Mouse (Mus musculus) neural tube, embryonic 11.5 days (tissue): ENCODE results near the gene Hnrnpa0. TPM values are rescaled to one million over a fixed set of nuclear protein-coding genes. Genes with fewer than 3 reads are reported as not detected.

Experiments used
- ATAC-seq: fragments of 200-750 bp; cut with Nextera tagmentation; 2 replicates; pipeline ENCODE4 v1.8.0; 2017; ENCODE audit warnings: moderate number of reproducible peaks, mild to moderate bottlenecking, moderate TSS enrichment, moderate library complexity; ENCODE audit not compliant: insufficient read depth, low FRiP score, low TSS enrichment
- DNase-seq: peaks from one replicate; pipeline ENCODE4 v3.0.0-alpha.2; 2015; ENCODE audit warnings: low spot score
- H3K27ac ChIP-seq: fragments of 300-500 bp; sonication (generic); 2 replicates; pipeline ENCODE4 v1.5.1; 2014; ENCODE audit warnings: low read depth, mild to moderate bottlenecking, low read length
- H3K27me3 ChIP-seq: fragments of 300-500 bp; sonication (generic); 2 replicates; pipeline ENCODE4 v1.6.1; 2014; ENCODE audit warnings: mild to moderate bottlenecking, low read length, mixed read lengths; ENCODE audit not compliant: control insufficient read depth, insufficient read depth
- H3K36me3 ChIP-seq: fragments of 300-500 bp; sonication (generic); 2 replicates; pipeline ENCODE4 v1.6.1; 2014; ENCODE audit warnings: mild to moderate bottlenecking, low read length, moderate library complexity, mixed read lengths; ENCODE audit not compliant: control insufficient read depth, insufficient read depth
- H3K4me1 ChIP-seq: fragments of 300-500 bp; sonication (generic); 2 replicates; pipeline ENCODE4 v1.6.1; 2014; ENCODE audit warnings: low read length, mixed read lengths; ENCODE audit not compliant: control insufficient read depth, insufficient read depth
- H3K4me2 ChIP-seq: fragments of 300-500 bp; sonication (generic); 2 replicates; pipeline ENCODE4 v1.6.1; 2014; ENCODE audit warnings: low read depth, mild to moderate bottlenecking, moderate library complexity
- H3K4me3 ChIP-seq: fragments of 300-500 bp; sonication (generic); 2 replicates; pipeline ENCODE4 v1.5.1; 2014; ENCODE audit warnings: low read depth, low read length
- H3K9ac ChIP-seq: fragments of 300-500 bp; sonication (generic); 2 replicates; pipeline ENCODE4 v1.6.1; 2014; ENCODE audit warnings: mild to moderate bottlenecking, low read length
- H3K9me3 ChIP-seq: fragments of 300-500 bp; sonication (generic); 2 replicates; pipeline ENCODE4 v1.6.1; 2016; ENCODE audit warnings: low read length; ENCODE audit not compliant: control insufficient read depth
- WGBS: fragments of 180-500 bp; shearing (Covaris S2); extraction: QIAGEN DNeasy Blood & Tissue Kit; methylation state at CpG from one replicate; pipeline ENCODE4 v1.1.7; 2014; 5-methylcytosine and 5-hydroxymethylcytosine counted together
- polyA plus RNA-seq: library from polyadenylated mRNA; unstranded; fragments of >200 nt; fragmentation: Nextera tagmentation; extraction: Ambion mirVana; gene quantifications from 2 replicates; pipeline ENCODE4 v1.2.1, GENCODE M21; 2014

Hnrnpa0 gene
- 47.3 and 51.0 TPM in 2 replicates for polyA plus RNA-seq

DNA sequence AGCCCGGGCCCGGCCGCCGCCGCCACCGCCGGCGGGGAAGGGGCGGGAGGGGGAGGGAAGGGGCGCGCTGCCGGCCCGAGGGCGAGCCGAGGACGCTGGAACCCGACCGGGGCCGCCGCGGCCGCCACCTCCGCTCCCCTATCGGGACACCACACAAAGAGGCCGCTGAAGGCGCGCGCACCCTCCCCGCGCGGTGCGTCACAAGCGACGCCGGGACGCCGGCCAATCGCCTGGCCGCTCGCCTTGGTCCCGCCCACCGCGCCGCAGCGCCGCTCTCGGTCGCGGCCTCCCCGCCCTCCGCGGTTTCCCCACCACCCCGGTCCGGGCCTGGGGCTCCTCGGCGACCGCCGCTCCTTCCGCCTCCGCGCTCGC is at the start of gene Hnrnpa0:
Gene Hnrnpa0, minus strand, starts transcription at position 161 of the 372 bp plus-strand sequence.
- ATAC-seq (peak; percentile 94), DNase-seq (peak; percentile 97)
- peaks cover 10% of the 10 kb centered on the region for H3K4me1 ChIP-seq
- H3K9ac ChIP-seq = peak within 1 kb of the TSS; percentile 100
- H3K27me3 ChIP-seq = no peaks in the 10 kb centered on the region
- no peaks in the 10 kb centered on the region for H3K9me3 ChIP-seq
- 0% methylated on average over 19 of the region's 62 CpGs for WGBS
- peak within 1 kb of the TSS; percentile 99 for H3K4me3 ChIP-seq
- H3K36me3 ChIP-seq = no peaks in the 10 kb centered on the region
- H3K27ac ChIP-seq = peak within 1 kb of the TSS; percentile 100
- H3K4me2 ChIP-seq = peak within 1 kb of the TSS; percentile 73

DNA sequence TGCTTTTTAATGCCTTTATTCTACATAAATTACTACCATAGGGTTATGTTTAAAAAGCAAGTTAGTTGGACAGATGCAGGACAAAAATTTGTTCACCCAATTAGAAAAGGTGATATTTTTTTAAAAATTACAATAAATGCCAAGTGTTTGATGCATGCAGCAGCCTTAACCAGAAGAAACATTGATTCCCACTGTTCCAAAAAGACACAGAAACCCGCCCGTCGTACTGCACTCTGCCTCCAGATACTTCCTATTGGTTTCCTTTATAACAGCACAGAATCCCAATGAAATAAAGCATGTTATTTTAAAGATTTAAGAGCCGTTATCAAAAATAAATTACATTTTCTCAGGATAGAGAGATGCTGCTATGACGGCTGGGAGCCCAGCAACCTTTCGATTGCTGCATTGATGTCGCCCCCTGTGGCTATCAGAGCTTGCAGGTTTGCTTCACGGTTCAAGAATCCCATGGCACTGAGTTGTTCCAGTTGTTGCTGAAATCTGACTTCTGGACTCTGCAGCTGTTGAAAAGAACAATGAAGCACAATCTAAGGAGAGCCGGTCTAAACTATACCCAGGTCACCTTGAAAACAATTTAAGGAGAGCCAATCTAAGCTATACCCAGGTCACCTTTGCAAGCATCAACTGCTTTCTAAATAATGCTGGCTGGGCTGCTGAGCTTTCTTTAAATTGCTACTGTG is 49.3 kb upstream of the Hnrnpa0 start:
- Histone ChIP-seq H3K9me3 (no peaks in the 10 kb centered on the region), H3K4me3 (no peak overlapping the region), H3K27ac (no peak overlapping the region), H3K36me3 (peaks cover 6% of the 10 kb centered on the region), H3K4me2 (no peak overlapping the region), H3K9ac (no peak overlapping the region), H3K27me3 (no peaks in the 10 kb centered on the region), H3K4me1 (no peaks in the 10 kb centered on the region)
- DNase-seq (no peak), ATAC-seq (no peak)
- 89% methylated on average over 9 of the region's 9 CpGs for whole genome bisulfite sequencing

DNA sequence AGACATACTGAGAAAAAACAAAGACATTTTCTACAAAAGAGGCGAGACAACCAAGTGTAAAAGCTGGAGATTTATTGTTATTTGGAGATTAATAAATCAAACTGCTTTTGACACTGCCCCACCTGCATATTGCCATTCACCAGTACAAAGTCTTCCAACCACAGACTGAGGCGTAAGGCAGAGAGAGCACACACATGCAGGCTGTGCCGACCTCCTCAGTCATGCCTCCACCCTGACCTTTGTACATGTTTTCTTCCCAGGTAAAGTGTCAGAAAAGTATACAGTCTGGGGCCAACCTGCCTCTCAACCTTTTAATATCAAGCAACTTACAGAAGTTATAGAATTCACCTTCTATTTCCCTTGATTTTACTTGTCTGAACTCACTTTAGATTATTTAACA is 47.7 kb upstream of the Hnrnpa0 start:
- H3K4me3 ChIP-seq = no peak overlapping the region
- H3K27ac ChIP-seq = no peak overlapping the region
- no peaks in the 10 kb centered on the region for H3K9me3 ChIP-seq
- no peak overlapping the region for H3K4me2 ChIP-seq
- 83% methylated on average over 3 of the region's 3 CpGs for WGBS
- DNase-seq = no peak
- H3K4me1 ChIP-seq = no peaks in the 10 kb centered on the region
- H3K36me3 ChIP-seq = peaks cover 6% of the 10 kb centered on the region
- no peak overlapping the region for H3K9ac ChIP-seq
- ATAC-seq = no peak
- no peaks in the 10 kb centered on the region for H3K27me3 ChIP-seq

DNA sequence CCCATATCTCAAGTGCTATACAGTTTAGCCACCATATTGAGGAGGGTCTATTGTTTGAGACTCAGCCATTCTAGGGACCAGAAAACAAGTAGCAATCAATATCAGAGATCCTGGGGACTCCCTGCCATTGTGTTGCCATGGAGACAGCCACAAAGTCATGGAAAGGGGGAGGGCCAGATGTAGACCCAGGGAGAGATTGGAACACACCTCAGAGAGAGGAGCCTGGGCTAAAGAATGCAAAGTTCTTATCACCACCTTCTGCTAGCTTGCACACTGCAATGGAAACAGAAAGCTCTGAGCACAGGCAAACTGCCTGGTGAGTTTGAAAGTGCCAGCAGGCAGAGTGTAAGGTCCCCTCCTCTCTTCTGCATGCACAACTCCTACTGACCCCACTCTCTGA is 39.8 kb upstream of the Hnrnpa0 start:
- Histone ChIP-seq H3K9me3 (no peaks in the 10 kb centered on the region), H3K36me3 (peaks cover 3% of the 10 kb centered on the region)
- no peak for ATAC-seq

DNA sequence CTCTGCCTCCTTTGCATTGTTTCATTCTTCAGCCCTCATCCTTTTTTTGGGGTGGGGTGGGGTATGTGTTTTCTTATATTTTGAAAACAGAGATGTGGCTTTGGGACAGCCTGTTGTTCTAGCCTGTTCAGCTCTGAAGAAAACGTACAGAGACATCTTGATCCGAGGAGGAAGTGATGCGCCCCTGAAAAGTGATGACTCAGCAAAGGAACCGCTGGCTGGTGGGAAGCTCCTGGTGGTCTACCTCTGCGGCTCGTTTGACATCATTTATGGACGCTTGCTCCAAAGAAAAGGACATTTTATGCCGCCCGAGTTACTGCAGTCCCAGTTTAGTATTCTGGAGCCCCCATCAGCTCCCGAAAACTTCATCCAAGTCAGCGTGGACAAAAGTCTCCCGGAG is 35.0 kb upstream of the Hnrnpa0 start:
- no peak overlapping the region for H3K9ac ChIP-seq
- H3K4me1 ChIP-seq = no peaks in the 10 kb centered on the region; the same call in 1 of the 2 replicates
- no peak overlapping the region for H3K4me2 ChIP-seq
- no peak overlapping the region for H3K4me3 ChIP-seq
- WGBS = 94% methylated on average over 12 of the region's 12 CpGs
- peaks cover 18% of the 10 kb centered on the region for H3K36me3 ChIP-seq
- H3K27me3 ChIP-seq = no peaks in the 10 kb centered on the region
- H3K9me3 ChIP-seq = no peaks in the 10 kb centered on the region
- ATAC-seq (no peak), DNase-seq (no peak)
- no peak overlapping the region for H3K27ac ChIP-seq

More for the DNA sequence above, 39.8 kb upstream of the Hnrnpa0 start:
- H3K27me3 ChIP-seq = no peaks in the 10 kb centered on the region
- no peak overlapping the region for H3K27ac ChIP-seq
- no peak overlapping the region for H3K4me2 ChIP-seq
- H3K9ac ChIP-seq = no peak overlapping the region
- H3K4me1 ChIP-seq = no peaks in the 10 kb centered on the region
- no peak for DNase-seq
- H3K4me3 ChIP-seq = no peak overlapping the region

DNA sequence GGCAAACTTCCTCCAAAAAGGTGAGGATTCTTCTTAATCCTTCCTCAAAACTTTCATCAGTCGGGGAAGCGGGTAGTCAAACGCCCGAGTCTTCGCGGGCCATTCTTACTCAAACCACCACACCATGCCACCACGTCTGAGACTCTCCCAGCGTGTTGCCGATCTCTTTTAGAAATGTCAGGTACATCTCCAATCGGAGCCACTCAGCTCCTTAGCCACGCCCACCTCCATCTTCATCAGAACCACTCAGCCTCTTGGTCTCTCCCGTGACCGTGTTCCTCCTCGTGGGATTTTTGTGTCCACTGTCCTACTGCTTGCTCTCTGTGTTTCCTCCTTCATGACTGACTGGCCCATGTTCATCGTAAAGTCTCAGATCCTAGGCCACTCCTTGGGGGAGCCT is 32.4 kb upstream of the Hnrnpa0 start:
- 96% methylated on average over 15 of the region's 15 CpGs for WGBS
- ATAC-seq = no peak
- peaks cover 4% of the 10 kb centered on the region; the same call in 1 of the 2 replicates for H3K4me1 ChIP-seq

DNA sequence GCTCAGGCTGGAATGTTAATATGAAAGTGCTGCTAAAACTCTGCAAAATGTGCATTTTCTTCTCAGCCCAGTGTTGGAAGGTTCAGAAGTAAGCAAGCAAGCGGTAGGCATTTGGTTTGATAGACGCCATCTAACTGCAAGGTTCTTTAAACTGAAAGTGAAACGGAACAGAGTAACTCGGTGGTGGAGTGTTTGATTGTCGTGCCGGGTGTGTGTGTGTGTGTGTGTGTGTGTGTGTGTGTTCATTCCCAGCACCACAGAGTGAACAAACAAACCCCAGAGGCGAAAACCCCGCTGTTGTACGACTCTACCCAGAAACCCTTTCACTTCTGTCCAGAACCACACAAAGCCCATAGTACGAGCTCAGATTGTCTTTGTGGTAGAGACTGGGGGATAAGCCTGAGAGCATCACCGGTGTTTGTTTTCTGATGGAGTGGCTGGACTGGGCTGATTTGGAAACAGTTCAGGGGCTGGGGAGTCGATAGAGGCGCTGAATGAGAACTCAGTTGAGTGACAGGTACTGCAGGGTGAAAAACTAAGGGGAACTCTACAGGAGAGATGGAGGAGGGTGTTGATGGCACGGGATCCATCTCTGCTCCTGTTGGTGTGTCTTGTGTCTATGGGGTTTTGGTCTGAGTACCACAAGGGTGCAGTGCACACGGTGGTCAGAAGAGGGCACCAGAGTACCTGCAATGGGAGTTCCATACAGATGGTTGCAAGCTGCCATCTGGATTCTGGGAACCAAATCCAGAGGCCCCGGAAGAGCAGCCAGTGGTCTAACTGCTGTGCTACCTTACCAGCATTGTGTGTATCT is 29.9 kb upstream of the Hnrnpa0 start:
- Histone ChIP-seq H3K9me3 (no peaks in the 10 kb centered on the region), H3K4me1 (peaks cover 4% of the 10 kb centered on the region; the same call in 1 of the 2 replicates), H3K4me2 (peak overlapping the region; percentile 98), H3K9ac (peak overlapping the region; percentile 80), H3K27me3 (no peaks in the 10 kb centered on the region), H3K27ac (no peak overlapping the region), H3K4me3 (peak overlapping the region; percentile 80), H3K36me3 (peaks cover 14% of the 10 kb centered on the region)
- WGBS = 16% methylated on average over 16 of the region's 16 CpGs
- peak; percentile 91 for DNase-seq
- peak; percentile 51 for ATAC-seq

More for the DNA sequence above, 32.4 kb upstream of the Hnrnpa0 start:
- Histone ChIP-seq H3K36me3 (peaks cover 18% of the 10 kb centered on the region), H3K27me3 (no peaks in the 10 kb centered on the region), H3K27ac (no peak overlapping the region), H3K4me2 (no peak overlapping the region), H3K9ac (no peak overlapping the region), H3K4me3 (no peak overlapping the region), H3K9me3 (no peaks in the 10 kb centered on the region)
- DNase-seq = no peak

DNA sequence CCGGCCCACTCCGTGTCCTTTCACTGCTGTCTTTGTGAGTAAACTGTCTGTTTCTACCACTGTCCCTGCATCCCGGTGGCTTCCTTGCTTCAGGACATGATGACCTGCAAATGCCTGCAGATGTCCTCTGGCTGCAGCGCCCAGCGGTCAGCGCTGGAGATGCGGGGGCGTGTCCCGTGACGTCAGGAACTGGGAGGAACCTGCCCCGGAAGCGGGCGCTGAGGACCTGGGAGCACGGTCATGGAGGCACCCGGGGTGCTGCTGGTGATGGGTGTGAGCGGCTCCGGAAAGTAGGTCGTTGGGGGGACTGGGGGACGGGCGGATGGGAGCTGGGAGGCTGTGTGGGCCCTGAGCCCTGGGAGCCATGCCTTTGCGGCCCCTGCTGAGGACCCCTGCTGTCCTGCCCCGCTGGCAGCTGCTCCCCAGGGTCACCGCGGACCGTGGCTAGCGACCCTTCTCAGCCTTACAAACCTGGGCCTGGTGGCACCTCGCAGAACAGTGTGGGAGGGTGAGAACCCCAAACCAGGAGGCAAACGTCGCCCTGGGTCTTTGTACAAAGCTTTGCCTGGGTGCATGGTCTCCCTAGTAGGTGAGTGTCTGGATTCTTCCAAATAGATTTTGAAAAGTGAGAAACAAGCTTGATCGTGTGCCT is 29.2 kb upstream of the Hnrnpa0 start, which contains the start of gene Idnk:
Gene Idnk, plus strand, starts transcription at position 203 of the 652 bp plus-strand sequence.
- peak; percentile 88 for ATAC-seq
- Histone ChIP-seq H3K4me3 (peak within 1 kb of the TSS; percentile 80), H3K27ac (no peak within 1 kb of the TSS), H3K4me2 (peak within 1 kb of the TSS; percentile 98), H3K9me3 (no peaks in the 10 kb centered on the region), H3K36me3 (peaks cover 14% of the 10 kb centered on the region), H3K4me1 (peaks cover 4% of the 10 kb centered on the region; the same call in 1 of the 2 replicates), H3K27me3 (no peaks in the 10 kb centered on the region), H3K9ac (peak within 1 kb of the TSS; percentile 80)
- under 1% methylated on average over 30 of the region's 30 CpGs for WGBS
- DNase-seq = peak; percentile 92
